Mouse (Mus musculus): Measurements from ENCODE around the gene Hbb-bs.
"Not testable (repeated sequence)": the region's sequence is repeated elsewhere in the genome, so short reads cannot be mapped to it uniquely, and the experiment has no call there.

GRCm38 (mm10) chr7:103813152-103813551 lies 14.7 kb downstream of the Hbb-bs start:
- TF ChIP-seq CTCF (IDR thresholded peaks at IDR 0.05; ENCODE audit: borderline replicate concordance, extremely low read depth, insufficient read depth, insufficient read length); POLR2A (IDR thresholded peaks at IDR 0.05; ENCODE audit: borderline replicate concordance, extremely low read depth, insufficient read depth, insufficient read length, poor library complexity, severe bottlenecking): not testable (repeated sequence)
